Mouse (Mus musculus) midbrain, embryonic 16.5 days (tissue): ENCODE measurements around the gene Aste1. TPM values are rescaled to one million over a fixed set of nuclear protein-coding genes. Genes with fewer than 3 reads are reported as not detected.

Experiments used
- ATAC-seq: fragments of 200-750 bp; cut with Nextera tagmentation; 2 replicates; pipeline ENCODE4 v1.8.0; 2017; ENCODE audit warnings: moderate TSS enrichment
- H3K27ac ChIP-seq: fragments of 300-500 bp; sonication (generic); 2 replicates; pipeline ENCODE4 v1.5.1; 2014; ENCODE audit warnings: mild to moderate bottlenecking, low read length, mixed read lengths
- H3K27me3 ChIP-seq: fragments of 300-500 bp; sonication (generic); 2 replicates; pipeline ENCODE4 v1.6.1; 2014; ENCODE audit warnings: low read depth, low read length, mixed read lengths; ENCODE audit not compliant: control insufficient read depth, insufficient read depth
- H3K36me3 ChIP-seq: fragments of 300-500 bp; sonication (generic); 2 replicates; pipeline ENCODE4 v1.6.1; 2014; ENCODE audit warnings: mild to moderate bottlenecking, low read length, moderate library complexity, mixed read lengths; ENCODE audit not compliant: control insufficient read depth, insufficient read depth
- H3K4me1 ChIP-seq: fragments of 300-500 bp; sonication (generic); 2 replicates; pipeline ENCODE4 v1.6.1; 2014; ENCODE audit warnings: mild to moderate bottlenecking, low read length, mixed read lengths; ENCODE audit not compliant: control insufficient read depth, insufficient read depth
- H3K4me2 ChIP-seq: fragments of 300-500 bp; sonication (generic); 2 replicates; pipeline ENCODE4 v1.6.1; 2014; ENCODE audit warnings: mild to moderate bottlenecking, low read length, mixed read lengths
- H3K4me3 ChIP-seq: fragments of 300-500 bp; sonication (generic); 2 replicates; pipeline ENCODE4 v1.5.1; 2014; ENCODE audit warnings: low read depth, mild to moderate bottlenecking, low read length, moderate library complexity, mixed read lengths
- H3K9ac ChIP-seq: fragments of 300-500 bp; sonication (generic); 2 replicates; pipeline ENCODE4 v1.6.1; 2014; ENCODE audit warnings: low read depth, low read length, mixed read lengths
- H3K9me3 ChIP-seq: fragments of 300-500 bp; sonication (generic); replicated peaks from 2 replicates; pipeline ENCODE4 v1.6.1; 2014; ENCODE audit warnings: mild to moderate bottlenecking, low read length, mixed read lengths; ENCODE audit not compliant: control insufficient read depth, poor library complexity, severe bottlenecking
- WGBS: fragments of 180-500 bp; shearing (Covaris S2); extraction: QIAGEN DNeasy Blood & Tissue Kit; methylation state at CpG from one replicate; pipeline ENCODE4 v1.1.7; 2014; 5-methylcytosine and 5-hydroxymethylcytosine counted together
- polyA plus RNA-seq: library from polyadenylated mRNA; unstranded; fragments of >200 nt; fragmentation: Nextera tagmentation; extraction: Ambion mirVana; gene quantifications from 2 replicates; pipeline ENCODE4 v1.2.1, GENCODE M21; 2015

Gene Aste1
- polyA plus RNA-seq, 1 experiment from 2014 or later = 12.0 TPM

DNA sequence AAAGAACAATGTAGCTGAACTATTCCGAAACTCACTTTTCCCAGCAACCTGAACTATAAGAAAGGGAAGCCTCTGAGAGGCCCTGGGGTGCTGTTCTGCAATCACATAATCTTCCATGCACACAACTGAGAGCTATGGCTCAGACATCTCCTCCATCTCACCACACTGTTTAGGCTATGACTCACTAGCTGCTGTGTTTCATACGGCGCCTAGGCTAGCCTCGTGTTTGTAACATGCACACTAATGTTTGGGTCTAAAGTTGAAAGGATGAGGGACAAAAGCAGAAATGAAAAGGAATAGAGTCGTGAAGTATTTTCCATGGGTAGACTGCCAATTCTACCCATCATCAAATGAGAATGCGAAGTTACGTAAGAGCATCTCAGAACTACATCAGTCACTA lies 66.3 kb downstream of the Aste1 start:
- Histone ChIP-seq H3K36me3 (peaks cover 23% of the 10 kb centered on the region), H3K4me1 (no peaks in the 10 kb centered on the region)
- 96% methylated on average over 7 of the region's 7 CpGs for WGBS

More for the DNA sequence above, 66.3 kb downstream of the Aste1 start:
- H3K4me3 ChIP-seq = no peak overlapping the region
- ATAC-seq = no peak
- no peak overlapping the region for H3K4me2 ChIP-seq
- H3K27me3 ChIP-seq = no peaks in the 10 kb centered on the region
- H3K9me3 ChIP-seq = no peaks in the 10 kb centered on the region
- H3K27ac ChIP-seq = no peak overlapping the region
- no peak overlapping the region for H3K9ac ChIP-seq

Other genes starting within 250 kb of the Aste1 start
- gene Nek11, start 132 bp downstream of the Aste1 start, polyA plus RNA-seq = 3.8 and 5.3 TPM in 2 replicates
- 108 and 136 TPM in 2 replicates for gene Atp2c1, start 131.9 kb downstream of the Aste1 start, polyA plus RNA-seq
- gene Pik3r4, start 247.6 kb downstream of the Aste1 start, polyA plus RNA-seq = 18.0 and 19.8 TPM in 2 replicates